Mouse (Mus musculus): ENCODE measurements around the gene Sik1.

- TF ChIP-seq USF1 (IDR thresholded peaks at IDR 0.05; ENCODE audit: low read depth) (no peak), CTCF (IDR thresholded peaks at IDR 0.05; ENCODE audit: control insufficient read depth, insufficient read depth, insufficient read length) (no peak), MAX (IDR thresholded peaks at IDR 0.05) (no peak)
Observed at GRCm38 (mm10) chr17:31817815-31818214, 37.8 kb downstream of the Sik1 start.
